Mouse (Mus musculus): Measurements from ENCODE around the gene Ndufs1. TPM values are rescaled to one million over a fixed set of nuclear protein-coding genes. Genes with fewer than 3 reads are reported as not detected.
A peak's percentile ranks its signal among the peaks of the same experiment; 100 is the strongest.

Gene Ndufs1
- polyA plus RNA-seq (2012; ENCODE audit: insufficient read depth, insufficient read length, missing spikeins): 74.1 and 82.9 TPM in 2 replicates

- Histone ChIP-seq H3K4me3 (ENCODE audit: insufficient read depth, low read length) (peak within 1 kb of the TSS; percentile 86), H3K27ac (ENCODE audit: insufficient read depth, low read depth, low read length) (peak within 1 kb of the TSS; percentile 85), H3K4me1 (ENCODE audit: control insufficient read depth, insufficient read depth, low read length) (peaks cover 12% of the 10 kb centered on the region)
- TF ChIP-seq CTCF (IDR thresholded peaks at IDR 0.05; ENCODE audit: low read depth, low read length): no peak
- TF ChIP-seq POLR2A (IDR thresholded peaks at IDR 0.05; ENCODE audit: borderline replicate concordance, low read depth, low read length): peak; percentile 90
Observed at GRCm38 (mm10) chr1:63176604-63177421, at the start of gene Ndufs1, which contains the start of gene Eef1b2. Gene Ndufs1 (minus strand): TSS chr1:63176833. Gene Eef1b2 (plus strand): TSS chr1:63176825.

- H3K27ac ChIP-seq (ENCODE audit: insufficient read depth, low read depth, low read length): no peak overlapping the region
- H3K4me1 ChIP-seq (ENCODE audit: control insufficient read depth, insufficient read depth, low read length): no peaks in the 10 kb centered on the region
- no peak for TF ChIP-seq CTCF (IDR thresholded peaks at IDR 0.05; ENCODE audit: low read depth, low read length)
- no peak for TF ChIP-seq POLR2A (IDR thresholded peaks at IDR 0.05; ENCODE audit: borderline replicate concordance, low read depth, low read length)
- H3K4me3 ChIP-seq (ENCODE audit: insufficient read depth, low read length): no peak overlapping the region
Observed at GRCm38 (mm10) chr1:63225890-63226289, 49.3 kb upstream of the Ndufs1 start.

GRCm38 (mm10) chr1:63225009-63225408 lies 48.4 kb upstream of the Ndufs1 start:
- Histone ChIP-seq H3K4me3 (ENCODE audit: insufficient read depth, low read length) (no peak overlapping the region), H3K4me1 (ENCODE audit: control insufficient read depth, insufficient read depth, low read length) (no peaks in the 10 kb centered on the region), H3K27ac (ENCODE audit: insufficient read depth, low read depth, low read length) (no peak overlapping the region)
- no peak for TF ChIP-seq POLR2A (IDR thresholded peaks at IDR 0.05; ENCODE audit: borderline replicate concordance, low read depth, low read length)
- no peak for TF ChIP-seq CTCF (IDR thresholded peaks at IDR 0.05; ENCODE audit: low read depth, low read length)

- TF ChIP-seq CTCF (IDR thresholded peaks at IDR 0.05; ENCODE audit: low read depth, low read length): no peak
- no peak for TF ChIP-seq POLR2A (IDR thresholded peaks at IDR 0.05; ENCODE audit: borderline replicate concordance, low read depth, low read length)
- no peak overlapping the region for H3K4me3 ChIP-seq (ENCODE audit: insufficient read depth, low read length)
- H3K4me1 ChIP-seq (ENCODE audit: control insufficient read depth, insufficient read depth, low read length): no peaks in the 10 kb centered on the region
- no peak overlapping the region for H3K27ac ChIP-seq (ENCODE audit: insufficient read depth, low read depth, low read length)
Observed at GRCm38 (mm10) chr1:63219277-63219676, 42.6 kb upstream of the Ndufs1 start.

- Histone ChIP-seq H3K4me3 (ENCODE audit: insufficient read depth, low read length) (no peak overlapping the region), H3K4me1 (ENCODE audit: control insufficient read depth, insufficient read depth, low read length) (no peaks in the 10 kb centered on the region), H3K27ac (ENCODE audit: insufficient read depth, low read depth, low read length) (no peak overlapping the region)
- no peak for TF ChIP-seq POLR2A (IDR thresholded peaks at IDR 0.05; ENCODE audit: borderline replicate concordance, low read depth, low read length)
- no peak for TF ChIP-seq CTCF (IDR thresholded peaks at IDR 0.05; ENCODE audit: low read depth, low read length)
Observed at GRCm38 (mm10) chr1:63214631-63215030, 38.0 kb upstream of the Ndufs1 start.

- TF ChIP-seq POLR2A (IDR thresholded peaks at IDR 0.05; ENCODE audit: borderline replicate concordance, low read depth, low read length) (no peak), CTCF (IDR thresholded peaks at IDR 0.05; ENCODE audit: low read depth, low read length) (no peak)
- Histone ChIP-seq H3K4me1 (ENCODE audit: control insufficient read depth, insufficient read depth, low read length) (no peaks in the 10 kb centered on the region), H3K4me3 (ENCODE audit: insufficient read depth, low read length) (no peak within 1 kb of the TSS), H3K27ac (ENCODE audit: insufficient read depth, low read depth, low read length) (no peak within 1 kb of the TSS)
Observed at GRCm38 (mm10) chr1:63214271-63214558, 37.6 kb upstream of the Ndufs1 start, which contains the start of gene Gpr1. Gene Gpr1 (minus strand): TSS chr1:63214543.

GRCm38 (mm10) chr1:63213478-63214270 lies 37.0 kb upstream of the Ndufs1 start:
- Histone ChIP-seq H3K27ac (ENCODE audit: insufficient read depth, low read depth, low read length) (no peak overlapping the region), H3K4me1 (ENCODE audit: control insufficient read depth, insufficient read depth, low read length) (no peaks in the 10 kb centered on the region), H3K4me3 (ENCODE audit: insufficient read depth, low read length) (no peak overlapping the region)
- TF ChIP-seq CTCF (IDR thresholded peaks at IDR 0.05; ENCODE audit: low read depth, low read length): no peak

GRCm38 (mm10) chr1:63209861-63210529 lies 33.4 kb upstream of the Ndufs1 start:
- Histone ChIP-seq H3K4me1 (ENCODE audit: control insufficient read depth, insufficient read depth, low read length) (no peaks in the 10 kb centered on the region), H3K27ac (ENCODE audit: insufficient read depth, low read depth, low read length) (no peak overlapping the region), H3K4me3 (ENCODE audit: insufficient read depth, low read length) (no peak overlapping the region)
- no peak for TF ChIP-seq POLR2A (IDR thresholded peaks at IDR 0.05; ENCODE audit: borderline replicate concordance, low read depth, low read length)
- TF ChIP-seq CTCF (IDR thresholded peaks at IDR 0.05; ENCODE audit: low read depth, low read length): no peak

- Histone ChIP-seq H3K4me1 (ENCODE audit: control insufficient read depth, insufficient read depth, low read length) (no peaks in the 10 kb centered on the region), H3K27ac (ENCODE audit: insufficient read depth, low read depth, low read length) (no peak overlapping the region), H3K4me3 (ENCODE audit: insufficient read depth, low read length) (no peak overlapping the region)
- TF ChIP-seq POLR2A (IDR thresholded peaks at IDR 0.05; ENCODE audit: borderline replicate concordance, low read depth, low read length) (no peak), CTCF (IDR thresholded peaks at IDR 0.05; ENCODE audit: low read depth, low read length) (no peak)
Observed at GRCm38 (mm10) chr1:63207607-63208006, 31.0 kb upstream of the Ndufs1 start.

All from bone marrow macrophage, adult 2 months (primary cell).